8 mouse cellular contexts compared by ENCODE assay signal in the genomic region with DNA sequence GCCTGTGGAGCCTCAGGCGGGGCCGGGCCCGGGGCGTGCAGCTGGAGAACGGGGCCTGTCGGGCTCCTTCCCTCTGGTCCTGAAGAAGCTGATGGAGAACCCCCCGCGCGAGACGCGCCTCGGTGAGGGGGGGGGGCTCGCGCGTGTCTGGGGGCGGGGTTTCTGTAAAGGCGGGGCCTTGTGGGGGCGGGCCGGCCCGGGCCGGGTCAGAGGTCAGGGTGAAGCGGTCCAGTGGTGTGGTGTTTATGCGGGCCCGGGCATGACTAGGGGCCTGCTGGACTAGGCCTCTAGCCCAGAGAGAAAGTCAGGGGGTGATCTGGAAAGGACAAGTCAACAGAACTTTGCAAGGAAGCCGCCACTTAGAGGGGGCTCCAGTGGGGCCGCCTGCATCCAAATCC. TPM values are rescaled to one million over a fixed set of nuclear protein-coding genes. Genes with fewer than 3 reads are reported as not detected.
A peak's percentile ranks its signal among the peaks of the same experiment; 100 is the strongest.
DNase-seq lines count a peak whose midpoint lies in the region; ATAC-seq and TF ChIP-seq lines count a peak whose summit lies in the region.

No protein-coding gene starts in this region.

- no peak for TF ChIP-seq CTCF in cerebellum, adult 2 months (IDR thresholded peaks at IDR 0.05; ENCODE audit: borderline replicate concordance, insufficient read depth, low read depth, low read length)
- no peak for TF ChIP-seq CTCF in embryonic fibroblast, embryonic 13.5 days (IDR thresholded peaks at IDR 0.05; ENCODE audit: borderline replicate concordance, insufficient read depth, low read length)

- H3K9ac ChIP-seq in limb, embryonic 14.5 days (ENCODE audit: low read depth, low read length, severe bottlenecking) = peak overlapping the region; percentile 71
- peak overlapping the region; percentile 73 for H3K9ac ChIP-seq in stomach, embryonic 15.5 days

- 2% methylated on average over 24 of the region's 26 CpGs for WGBS in cerebellum, adult 2 months
- 1% methylated on average over 16 of the region's 26 CpGs for whole genome bisulfite sequencing in limb, embryonic 14.5 days
- 1% methylated on average over 23 of the region's 26 CpGs for whole genome bisulfite sequencing in stomach, embryonic 15.5 days

- no peaks in the 10 kb centered on the region for H3K27me3 ChIP-seq in cerebellum, adult 2 months (ENCODE audit: control insufficient read depth, insufficient read depth, low read length)
- H3K27me3 ChIP-seq in limb, embryonic 14.5 days (ENCODE audit: control insufficient read depth, insufficient read depth, low read length) = no peaks in the 10 kb centered on the region
- H3K27me3 ChIP-seq in stomach, embryonic 15.5 days (replicated peaks) = no peaks in the 10 kb centered on the region

- H3K4me2 ChIP-seq in limb, embryonic 14.5 days (replicated peaks; ENCODE audit: low read depth, low read length, severe bottlenecking) = peak overlapping the region; percentile 79
- H3K4me2 ChIP-seq in stomach, embryonic 15.5 days = peak overlapping the region; percentile 72

- H3K4me3 ChIP-seq in cerebellum, adult 2 months (replicated peaks; ENCODE audit: insufficient read depth, low read depth, low read length) = peak overlapping the region; percentile 58
- peak overlapping the region; percentile 74 for H3K4me3 ChIP-seq in embryonic fibroblast, embryonic 13.5 days (ENCODE audit: insufficient read depth, low read length)
- H3K4me3 ChIP-seq in limb, embryonic 14.5 days (replicated peaks; ENCODE audit: low read length) = peak overlapping the region; percentile 72
- peak overlapping the region; percentile 80 for H3K4me3 ChIP-seq in stomach, embryonic 15.5 days (replicated peaks)

- no peaks in the 10 kb centered on the region for H3K9me3 ChIP-seq in limb, embryonic 14.5 days (ENCODE audit: control insufficient read depth, low read length)
- no peaks in the 10 kb centered on the region for H3K9me3 ChIP-seq in stomach, embryonic 15.5 days

- H3K36me3 ChIP-seq in limb, embryonic 14.5 days (ENCODE audit: control insufficient read depth, insufficient read depth, low read length) = peaks cover 22% of the 10 kb centered on the region
- 0 out of 2 replicates have a peak, but pooled peaks cover 6% of the 10 kb centered on the region for H3K36me3 ChIP-seq in stomach, embryonic 15.5 days

- no peak for TF ChIP-seq POLR2A in cerebellum, adult 2 months (IDR thresholded peaks at IDR 0.05; ENCODE audit: borderline replicate concordance, insufficient read depth, low read length)
- no peak for TF ChIP-seq POLR2A in embryonic fibroblast, embryonic 13.5 days (IDR thresholded peaks at IDR 0.05; ENCODE audit: low read depth, low read length)
- no peak for TF ChIP-seq POLR2A in limb, embryonic 14.5 days (IDR thresholded peaks at IDR 0.05; ENCODE audit: borderline replicate concordance, extremely low read depth, insufficient read depth, insufficient read length)

- peak overlapping the region; percentile 82 for H3K27ac ChIP-seq in cerebellum, adult 2 months (ENCODE audit: insufficient read depth, low read length)
- peak overlapping the region; percentile 74 for H3K27ac ChIP-seq in embryonic fibroblast, embryonic 13.5 days (ENCODE audit: insufficient read depth, low read length)
- peak overlapping the region; percentile 76; the same call in 1 of the 2 replicates for H3K27ac ChIP-seq in limb, embryonic 14.5 days (replicated peaks; ENCODE audit: low read depth, low read length)
- peak overlapping the region; percentile 82 for H3K27ac ChIP-seq in stomach, embryonic 15.5 days

- H3K4me1 ChIP-seq in cerebellum, adult 2 months (ENCODE audit: control insufficient read depth, insufficient read depth, low read length) = peaks cover 36% of the 10 kb centered on the region
- H3K4me1 ChIP-seq in embryonic fibroblast, embryonic 13.5 days (ENCODE audit: control insufficient read depth, insufficient read depth, low read length) = peaks cover 6% of the 10 kb centered on the region
- H3K4me1 ChIP-seq in limb, embryonic 14.5 days (ENCODE audit: control insufficient read depth, insufficient read depth, low read length) = peaks cover 16% of the 10 kb centered on the region
- H3K4me1 ChIP-seq in stomach, embryonic 15.5 days = peaks cover 14% of the 10 kb centered on the region

- DNase-seq in cerebellum, adult 2 months = no peak
- DNase-seq in cerebellum, adult 9-11 months = no peak
- peak; percentile 53 for DNase-seq in 3T3-L1 (ENCODE audit: low read depth, low spot score)
- no peak for DNase-seq in limb, embryonic 14.5 days (ENCODE audit: low spot score)
- DNase-seq in B cell, adult 2 months = no peak
- no peak for DNase-seq in gastrocnemius, postnatal 25 days

- ATAC-seq in limb, embryonic 14.5 days (ENCODE audit: low FRiP score, low read depth) = peak; percentile 21
- ATAC-seq in stomach, embryonic 15.5 days (ENCODE audit: insufficient read depth, low FRiP score, low read depth) = peak; percentile 5

RNA-seq across cellular contexts. Expression of gene Tef, which starts 9.4 kb away (rescaled TPM):
- polyA plus RNA-seq in cerebellum, adult 2 months (2012; rRNA removed) = 279 and 288 TPM in 2 replicates
- 37.4 and 43.1 TPM in 2 replicates for polyA plus RNA-seq in embryonic fibroblast, embryonic 13.5 days (2011; ENCODE audit: insufficient read length, low read depth, missing spikeins)
- polyA plus RNA-seq in limb, embryonic 14.5 days (2012; rRNA removed) = 45.7 and 49.2 TPM in 2 replicates
- 25.5 and 29.3 TPM in 2 replicates for polyA plus RNA-seq in limb, embryonic 14.5 days (2014; fragmentation: Nextera tagmentation; extraction: Ambion mirVana)
- 24.1 and 24.6 TPM in 2 replicates for polyA plus RNA-seq in stomach, embryonic 15.5 days (2015; fragmentation: Nextera tagmentation; extraction: Ambion mirVana)
- total RNA-seq in gastrocnemius, postnatal 25 days (2021) = 100 to 1,000 TPM; 113 to 168 TPM

RNA-seq across cellular contexts. Expression of gene Tob2, which starts 47.0 kb away (rescaled TPM):
- polyA plus RNA-seq in cerebellum, adult 2 months (2012; rRNA removed) = 36.9 and 51.5 TPM in 2 replicates
- polyA plus RNA-seq in embryonic fibroblast, embryonic 13.5 days (2011; ENCODE audit: insufficient read length, low read depth, missing spikeins) = 21.4 and 22.8 TPM in 2 replicates
- 23.7 and 28.1 TPM in 2 replicates for polyA plus RNA-seq in limb, embryonic 14.5 days (2012; rRNA removed)
- polyA plus RNA-seq in limb, embryonic 14.5 days (2014; fragmentation: Nextera tagmentation; extraction: Ambion mirVana) = 23.4 and 24.7 TPM in 2 replicates
- 26.6 and 27.9 TPM in 2 replicates for polyA plus RNA-seq in stomach, embryonic 15.5 days (2015; fragmentation: Nextera tagmentation; extraction: Ambion mirVana)
- 10 to 100 TPM; 47.4 to 85.8 TPM for total RNA-seq in gastrocnemius, postnatal 25 days (2021)
